Mouse (Mus musculus) heart, postnatal 36 days (tissue): ENCODE measurements at regions not wholly inside any gene's neighbourhood (a gene's known extent, or its start where the extent isn't known, plus 50 kb on each side); places are given as distances from the start of the nearest gene placed in this dataset.
"Not testable (repeated sequence)": the region's sequence is repeated elsewhere in the genome, so short reads cannot be mapped to it uniquely, and the experiment has no call there.

Source experiments
- DNase-seq, 2 experiments: peaks; one replicate each; pipeline ENCODE4 v3.0.0; 2021 to 2022
- intact Hi-C: fragments of 180-260 bp; cut with DNase I; formaldehyde crosslinking; loops from one replicate; pipeline ENCODE4 v1.15.1; 2025

DNA sequence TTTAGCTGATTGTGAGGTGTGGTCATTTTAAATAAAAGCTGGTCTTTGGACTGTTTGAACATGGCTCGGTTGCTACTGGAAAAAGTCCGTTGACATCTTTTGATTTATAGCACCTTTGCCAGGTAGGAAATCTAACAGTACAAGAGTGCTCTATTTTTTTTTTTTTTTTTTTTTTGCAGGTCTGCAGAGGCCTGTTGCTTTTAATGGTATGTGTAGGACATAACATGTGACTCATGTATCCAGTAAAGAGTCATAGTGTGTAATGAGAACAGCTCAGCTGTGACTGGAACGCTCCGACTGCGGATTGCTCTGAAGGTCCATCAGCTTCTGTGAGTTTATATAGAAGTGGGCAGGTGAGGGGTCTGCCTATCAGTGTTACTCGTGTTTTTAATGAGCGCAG, 190.0 kb upstream of the Tmem45b start:
- no peak for DNase-seq
- intact Hi-C loops = no loop called here

DNA sequence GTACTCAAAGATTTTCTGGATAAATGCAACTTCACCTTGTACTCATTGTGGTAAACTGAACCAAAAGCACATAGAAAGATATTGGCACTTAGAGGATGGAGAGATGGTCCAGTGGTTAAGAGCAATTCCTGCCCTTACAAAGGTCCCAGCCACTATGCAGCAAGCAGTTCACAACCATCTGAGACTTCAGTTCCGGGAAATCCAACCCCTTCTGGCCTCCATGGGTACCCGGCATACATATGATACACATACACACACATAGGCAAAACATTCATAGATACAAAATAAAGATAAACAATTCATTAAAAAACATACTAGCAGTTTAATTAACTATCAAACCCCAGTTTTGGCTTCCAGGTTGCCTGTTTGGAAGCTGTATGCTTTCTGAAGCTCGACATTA, 189.5 kb upstream of the Tmem45b start:
- no peak for DNase-seq
- intact Hi-C loops = no loop called here

- intact Hi-C loops = no loop called here
- no peak for DNase-seq
Measured at GRCm38 (mm10) chr9:31650362-31651130, 186.3 kb upstream of the Tmem45b start.

GRCm38 (mm10) chr9:31649073-31649472, 184.8 kb upstream of the Tmem45b start:
- DNase-seq = no peak
- intact Hi-C loops = no loop called here

DNA sequence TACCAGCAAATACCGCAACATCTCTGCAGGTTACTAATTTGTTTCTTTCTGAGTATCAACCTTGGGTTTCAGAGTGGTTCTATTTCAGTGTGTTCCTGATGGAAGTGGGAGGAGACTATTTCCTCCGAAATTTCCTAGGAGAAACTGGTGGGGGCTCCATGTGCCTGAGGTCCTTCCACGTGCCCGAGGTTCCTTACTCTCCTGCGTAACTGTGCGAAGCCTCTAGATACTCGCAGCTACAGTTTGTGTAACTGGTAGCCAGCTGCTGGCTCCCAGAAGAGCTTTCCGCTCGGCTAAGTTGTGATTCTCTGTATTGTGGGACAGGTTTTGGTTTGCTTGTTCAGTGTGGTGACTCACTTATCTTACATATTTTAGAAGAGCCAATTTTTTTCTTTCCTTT, 184.3 kb upstream of the Tmem45b start:
- intact Hi-C loops = no loop called here
- DNase-seq = no peak

DNA sequence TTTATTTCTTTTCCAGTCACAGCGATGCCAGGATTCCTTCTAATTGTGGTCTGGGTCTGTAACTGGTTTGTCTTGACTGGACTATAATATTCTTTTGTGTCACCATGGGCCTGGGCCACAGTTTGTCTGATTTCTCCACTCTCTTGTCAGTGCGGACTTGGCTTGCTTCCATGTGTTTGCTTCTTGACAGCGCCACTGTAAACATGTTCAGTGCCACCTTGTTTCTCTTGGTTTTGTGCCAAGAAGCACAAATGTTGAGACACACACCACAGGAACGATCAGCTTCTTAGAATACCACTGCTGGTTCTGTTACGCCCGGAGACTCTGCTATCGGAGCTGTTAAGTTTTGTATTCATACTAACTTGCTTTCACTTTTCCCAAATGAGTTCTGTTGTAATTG, 180.9 kb upstream of the Tmem45b start:
- intact Hi-C loops = no loop called here
- DNase-seq = no peak

- DNase-seq = no peak
Measured at GRCm38 (mm10) chr9:31644106-31644505, 179.8 kb upstream of the Tmem45b start.

DNA sequence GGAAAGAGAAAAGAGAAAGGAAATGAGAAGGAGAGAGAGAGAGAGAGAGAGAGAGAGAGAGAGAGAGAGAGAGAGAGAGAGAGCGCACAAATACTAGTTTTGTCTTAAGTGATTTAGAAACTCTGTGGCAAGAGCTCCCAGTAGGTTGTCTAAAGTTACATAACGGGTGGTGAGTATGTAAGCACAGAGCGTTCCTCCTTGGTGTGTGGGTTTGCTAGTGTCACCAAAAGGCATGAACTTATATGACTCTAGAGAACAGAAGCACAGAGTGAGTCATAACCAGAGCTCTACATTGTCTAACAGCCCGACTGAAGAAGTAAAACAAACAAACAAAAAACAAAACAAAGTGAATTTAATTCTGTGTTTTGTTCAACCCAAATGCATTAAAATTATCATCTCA, 177.9 kb upstream of the Tmem45b start:
- intact Hi-C loops = no loop called here
- DNase-seq = no peak

More at GRCm38 (mm10) chr9:31644106-31644505, 179.8 kb upstream of the Tmem45b start:
- intact Hi-C loops = no loop called here

DNA sequence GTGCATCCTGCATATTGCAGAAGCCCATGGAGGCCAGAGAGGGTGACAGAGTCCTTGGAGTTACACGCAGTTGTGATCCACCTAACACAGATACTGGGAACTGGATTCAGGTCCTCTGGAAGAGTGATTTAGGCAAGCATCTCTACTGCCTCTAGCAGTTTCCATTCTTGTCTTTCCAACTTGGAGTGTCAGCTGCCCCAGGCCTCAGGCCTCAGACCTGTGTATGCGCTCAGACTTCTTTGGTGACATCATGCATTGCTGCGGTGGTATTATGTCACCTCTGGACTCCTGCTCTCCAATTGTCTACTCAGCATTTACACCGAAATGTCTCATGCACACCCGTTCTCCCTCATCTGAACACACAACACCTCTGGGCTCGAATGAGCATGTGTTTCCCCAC, 164.0 kb upstream of the Tmem45b start:
- intact Hi-C loops = no loop called here
- DNase-seq = no peak

GRCm38 (mm10) chr9:31621553-31621952, 157.3 kb upstream of the Tmem45b start:
- intact Hi-C loops, DNase-seq: not testable (repeated sequence)

DNA sequence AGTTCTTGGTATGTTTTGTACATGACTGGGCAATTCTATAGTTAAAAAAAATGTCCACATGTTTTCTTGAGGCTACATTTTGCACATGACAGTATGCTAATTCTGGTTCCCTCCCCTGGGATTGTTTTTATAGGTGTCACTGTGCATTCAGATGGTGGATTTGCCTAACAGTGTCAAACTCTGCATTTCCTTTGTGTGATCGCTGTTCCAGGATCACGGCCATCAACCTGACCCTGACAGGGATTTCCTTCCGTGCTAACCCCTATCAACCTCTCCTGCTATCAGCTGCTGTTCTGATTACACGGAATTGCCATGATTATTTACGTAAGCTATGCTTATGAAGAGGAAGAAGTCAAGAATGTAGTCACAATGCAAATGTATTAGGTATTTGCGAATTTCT, 155.1 kb upstream of the Tmem45b start:
- DNase-seq = no peak
- intact Hi-C loops = no loop called here

DNA sequence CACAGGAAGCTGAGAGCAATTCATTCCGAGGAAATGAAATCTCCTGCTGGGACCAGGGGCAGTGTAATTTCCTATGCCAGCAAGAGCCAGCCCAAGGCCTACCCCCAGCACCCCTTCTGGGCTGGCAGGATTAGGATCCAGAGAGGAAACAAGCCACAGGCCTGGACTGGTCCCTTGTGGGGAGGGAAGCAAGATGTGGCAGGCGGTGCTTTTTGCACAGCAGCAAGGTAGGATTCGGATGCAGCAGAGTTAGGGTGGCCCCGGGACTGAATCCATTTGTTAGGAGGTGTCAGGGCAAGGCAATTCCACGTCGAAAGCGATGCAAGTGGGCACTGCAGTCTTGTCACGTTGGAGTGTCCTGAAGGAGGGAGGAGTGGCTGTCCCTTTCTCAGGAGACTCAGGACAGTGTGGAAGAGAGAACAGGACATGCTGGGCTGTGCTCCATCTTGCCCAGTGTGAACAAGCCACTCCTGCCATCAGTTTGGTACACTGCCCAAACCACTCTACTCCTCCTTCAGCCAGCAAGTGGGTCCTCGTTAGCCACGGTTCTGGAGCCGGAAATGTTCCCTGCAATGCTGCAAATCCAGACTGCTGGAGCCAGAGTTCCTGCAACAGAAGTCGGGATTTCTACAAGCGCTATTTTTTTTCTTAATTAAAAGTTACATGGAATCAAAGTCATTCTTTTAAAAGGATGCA, 150.1 kb upstream of the Tmem45b start:
- intact Hi-C loops = no loop called here
- no peak for DNase-seq

- intact Hi-C loops = no loop called here
- DNase-seq = no peak
Measured at GRCm38 (mm10) chr9:31611036-31611695, 146.9 kb upstream of the Tmem45b start.

DNA sequence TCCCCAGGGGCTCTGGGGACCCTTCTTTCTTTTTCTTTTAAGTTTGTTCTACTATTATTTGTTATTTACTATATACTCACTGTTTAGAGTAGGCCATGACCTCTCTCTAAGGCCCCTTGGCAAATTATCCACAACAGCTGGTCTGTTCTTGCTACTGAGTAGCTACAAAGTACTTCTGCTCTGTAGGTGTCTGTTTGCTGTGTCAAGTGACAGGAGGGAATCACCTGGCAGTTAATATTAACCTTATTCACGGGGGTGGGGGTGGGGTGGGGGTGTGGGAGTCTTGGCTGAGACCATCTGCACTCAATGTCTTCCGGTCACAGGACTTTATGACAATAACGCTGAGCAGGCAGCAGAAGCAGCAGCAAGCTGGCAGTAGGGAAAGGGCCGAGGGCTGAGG, 146.4 kb upstream of the Tmem45b start:
- intact Hi-C loops = no loop called here
- DNase-seq = no peak

DNA sequence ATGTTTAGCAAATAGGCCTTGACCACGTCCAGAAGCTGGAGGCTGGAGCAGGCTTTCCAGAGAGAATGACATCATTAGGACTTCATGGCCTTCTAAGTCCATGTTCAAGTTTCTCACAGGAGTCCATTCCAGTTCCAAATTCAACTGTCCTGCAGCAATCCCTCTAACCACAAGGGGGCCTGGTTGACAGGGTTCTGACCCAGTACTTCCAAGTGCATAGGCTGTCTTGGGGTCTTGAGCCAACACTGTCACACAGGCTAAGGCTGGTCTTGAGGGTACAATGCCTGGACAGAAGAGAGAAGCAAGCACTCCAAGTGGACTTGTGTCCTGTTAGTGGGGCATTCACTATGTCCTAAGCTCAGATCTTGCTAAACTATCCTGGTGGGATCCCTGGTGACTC, 145.9 kb upstream of the Tmem45b start:
- no peak for DNase-seq
- intact Hi-C loops = no loop called here

GRCm38 (mm10) chr9:31609731-31610130, 145.5 kb upstream of the Tmem45b start:
- intact Hi-C loops = no loop called here
- no peak for DNase-seq

DNA sequence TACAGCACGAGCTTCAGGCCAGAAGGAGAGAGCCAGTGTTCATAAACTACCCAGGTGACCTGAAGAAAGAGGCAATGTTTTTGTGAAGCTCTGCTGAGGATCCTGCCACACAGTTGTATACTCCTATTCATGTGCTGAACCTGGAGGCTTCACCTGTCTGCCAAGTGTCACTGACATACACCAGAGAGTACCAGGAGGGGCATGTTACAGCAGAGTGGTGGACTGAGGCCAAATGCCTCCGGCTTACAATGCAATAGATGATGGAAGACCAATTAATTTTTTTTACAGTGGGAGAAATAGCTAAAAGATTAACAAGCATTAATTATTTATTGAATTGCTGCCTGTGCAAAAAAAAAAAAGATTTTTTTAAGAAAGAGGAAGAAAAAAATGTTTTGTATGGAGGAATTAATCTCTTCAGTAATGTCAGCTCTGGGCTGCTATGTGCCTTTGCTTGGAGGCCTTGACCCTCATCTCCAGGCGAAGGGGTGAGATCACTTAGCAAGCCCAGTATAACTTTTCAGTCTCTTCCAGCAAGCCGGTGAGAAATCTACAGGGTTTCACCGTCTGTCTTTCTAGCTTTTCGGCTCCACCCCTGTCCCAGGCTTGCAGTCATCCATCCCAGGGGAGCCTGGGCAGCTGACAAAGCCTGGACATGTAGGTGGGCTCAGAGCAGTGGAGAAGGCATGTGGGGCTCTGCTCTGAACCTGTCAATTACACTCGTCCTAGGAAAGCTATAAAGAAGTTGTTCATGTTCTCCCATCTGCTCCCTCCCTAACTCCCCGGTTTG, 144.0 kb upstream of the Tmem45b start:
- intact Hi-C loops = no loop called here
- no peak for DNase-seq

GRCm38 (mm10) chr9:31606936-31607335, 142.7 kb upstream of the Tmem45b start:
- no peak for DNase-seq
- intact Hi-C loops = no loop called here

GRCm38 (mm10) chr9:31604497-31605090, 140.3 kb upstream of the Tmem45b start:
- no peak for DNase-seq
- intact Hi-C loops = no loop called here

- intact Hi-C loops = no loop called here
- no peak for DNase-seq
Measured at GRCm38 (mm10) chr9:31602707-31603106, 138.4 kb upstream of the Tmem45b start.

DNA sequence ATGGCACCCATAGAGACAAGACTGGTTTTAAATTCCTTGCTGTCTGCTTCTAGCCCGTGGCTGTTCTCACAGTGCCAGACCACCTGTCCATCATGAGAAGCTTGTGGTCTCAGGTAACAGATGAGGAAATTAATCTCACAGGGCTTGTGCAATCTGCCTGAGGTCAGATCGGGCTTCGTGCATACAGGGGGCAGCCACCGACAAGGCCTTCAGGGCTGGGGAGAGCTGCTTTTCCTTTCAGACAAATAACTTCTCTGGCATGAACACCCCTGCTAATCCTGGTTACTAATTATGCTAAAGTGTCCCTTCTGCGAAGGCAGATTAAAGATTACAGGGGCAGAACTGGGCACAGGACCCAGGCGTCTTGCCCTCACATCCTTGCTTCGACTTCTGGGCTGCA, 130.8 kb upstream of the Tmem45b start:
- DNase-seq = no peak
- intact Hi-C loops = no loop called here
